Comparison of ENCODE assay signal across 9 mouse cellular contexts in the genomic region with DNA sequence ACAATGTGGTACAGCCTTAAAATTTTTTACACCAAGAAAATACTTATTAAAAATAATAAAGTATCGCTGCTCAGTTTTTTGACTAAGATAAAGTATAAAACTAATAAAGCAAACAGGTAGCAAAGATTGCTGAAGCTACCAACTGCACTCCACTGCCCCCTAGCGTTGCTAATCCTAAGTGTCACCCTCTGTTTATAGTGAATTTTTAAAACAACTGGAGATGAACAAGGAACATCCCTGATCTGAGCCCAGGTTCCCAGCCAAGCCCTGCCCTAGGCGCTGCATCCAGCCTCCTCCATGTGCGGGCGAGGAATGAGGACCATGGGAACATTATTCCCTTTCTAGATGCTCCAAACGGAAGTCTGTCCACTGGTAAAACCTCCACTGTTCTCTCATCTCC. TPM values are rescaled to one million over a fixed set of nuclear protein-coding genes. Genes with fewer than 3 reads are reported as not detected.
A peak's percentile ranks its signal among the peaks of the same experiment; 100 is the strongest.
DNase-seq lines count a peak whose midpoint lies in the region; ATAC-seq and TF ChIP-seq lines count a peak whose summit lies in the region.
"Had no signal": no experiment of that assay in that cellular context is flagged by ENCODE, and none has a peak within 500 bp of the region (broad histone marks: within the 10 kb centered on the region; RNA-seq: fewer than 3 reads in every experiment).

No protein-coding gene starts in this region.

- no peak overlapping the region for H3K27ac ChIP-seq in limb, embryonic 14.5 days (replicated peaks; ENCODE audit: low read depth, low read length)

- H3K9ac ChIP-seq in limb, embryonic 14.5 days (ENCODE audit: low read depth, low read length, severe bottlenecking): no peak overlapping the region

- H3K9me3 ChIP-seq in limb, embryonic 14.5 days (ENCODE audit: control insufficient read depth, low read length): no peaks in the 10 kb centered on the region
- H3K9me3 ChIP-seq: megakaryocyte, embryonic 14.5 days had no signal

- no peak for ATAC-seq in limb, embryonic 14.5 days (ENCODE audit: low FRiP score, low read depth)

- no peak overlapping the region for H3K4me3 ChIP-seq in limb, embryonic 14.5 days (replicated peaks; ENCODE audit: low read length)
- H3K4me3 ChIP-seq: megakaryocyte, embryonic 14.5 days had no signal

- H3K27me3 ChIP-seq in limb, embryonic 14.5 days (ENCODE audit: control insufficient read depth, insufficient read depth, low read length): no peaks in the 10 kb centered on the region
- H3K27me3 ChIP-seq: megakaryocyte, embryonic 14.5 days had no signal

- DNase-seq in adrenal gland, adult 18-20 months (ENCODE audit: low spot score in 2 of 2): peak; percentile 36 to 41
- DNase-seq in adrenal gland, adult 8-10 months: no peak
- peak; percentile 23 to 56 for DNase-seq in left cerebral cortex, adult 18-20 months (ENCODE audit: low spot score in 2 of 2)
- no peak for DNase-seq in left cerebral cortex, adult 11 months (ENCODE audit: low spot score)
- DNase-seq in adrenal gland, postnatal 25 days: peak; percentile 39
- peak; percentile 64 for DNase-seq in gastrocnemius, postnatal 10 days
- peak; percentile 74 for DNase-seq in limb, embryonic 14.5 days (ENCODE audit: low spot score)
- DNase-seq in right cerebral cortex, postnatal 10 days (ENCODE audit: low spot score in 2 of 2): peak; percentile 44 to 65

- H3K36me3 ChIP-seq in limb, embryonic 14.5 days (ENCODE audit: control insufficient read depth, insufficient read depth, low read length): peaks cover 72% of the 10 kb centered on the region

- 72% methylated on average over 6 of the region's 6 CpGs for WGBS in limb, embryonic 14.5 days

- no peaks in the 10 kb centered on the region for H3K4me1 ChIP-seq in limb, embryonic 14.5 days (ENCODE audit: control insufficient read depth, insufficient read depth, low read length)

- no peak overlapping the region for H3K4me2 ChIP-seq in limb, embryonic 14.5 days (replicated peaks; ENCODE audit: low read depth, low read length, severe bottlenecking)

- TF ChIP-seq POLR2A in limb, embryonic 14.5 days (IDR thresholded peaks at IDR 0.05; ENCODE audit: borderline replicate concordance, extremely low read depth, insufficient read depth, insufficient read length): no peak

RNA-seq across cellular contexts. Expression of a gene that starts 19.2 kb away (rescaled TPM):
- 100 to 1,000 TPM; 150 to 191 TPM for total RNA-seq in adrenal gland, adult 18-20 months (2021)
- total RNA-seq in adrenal gland, adult 8-10 months (2022): 100 to 1,000 TPM; 163 to 188 (median 173) TPM
- 100 to 1,000 TPM; 130 TPM for total RNA-seq in left cerebral cortex, adult 18-20 months (2021)
- 169 and 186 TPM in 2 replicates for total RNA-seq in adrenal gland, postnatal 25 days (2021)
- total RNA-seq in gastrocnemius, postnatal 10 days (2021): 10 to 100 TPM; 92.6 to 99.5 TPM
- 132 and 138 TPM in 2 replicates for polyA plus RNA-seq in limb, embryonic 14.5 days (2012; rRNA removed)
- polyA plus RNA-seq in limb, embryonic 14.5 days (2014; fragmentation: Nextera tagmentation; extraction: Ambion mirVana): 165 and 166 TPM in 2 replicates

RNA-seq across cellular contexts. Expression of a gene that starts 37.9 kb away (rescaled TPM):
- total RNA-seq in adrenal gland, adult 18-20 months (2021): under 1 TPM in 1 of 2 experiments, not detected in 1; 0.06 TPM
- total RNA-seq in adrenal gland, adult 8-10 months (2022): under 1 TPM in 1 of 4 experiments, not detected in 3; 0.07 TPM
- under 1 TPM; 0.28 to 0.77 TPM for total RNA-seq in left cerebral cortex, adult 18-20 months (2021)
- 0.15 TPM in 1 of 2 replicates, not detected in the other for total RNA-seq in adrenal gland, postnatal 25 days (2021)
- total RNA-seq in gastrocnemius, postnatal 10 days (2021): under 1 TPM; 0.42 to 0.52 TPM
- polyA plus RNA-seq in limb, embryonic 14.5 days (2012; rRNA removed): 1.7 and 1.9 TPM in 2 replicates
- polyA plus RNA-seq in limb, embryonic 14.5 days (2014; fragmentation: Nextera tagmentation; extraction: Ambion mirVana): 0.61 and 1.0 TPM in 2 replicates

Comparison
In these comparisons a context has a peak if more than half of its experiments do, and no peak if none do; other contexts are left out.
1. DNase-seq: peak in adrenal gland, adult 18-20 months (2 of 2), left cerebral cortex, adult 18-20 months (2 of 2), adrenal gland, postnatal 25 days (single experiment), gastrocnemius, postnatal 10 days (single experiment), limb, embryonic 14.5 days (single experiment) and right cerebral cortex, postnatal 10 days (2 of 2); none in adrenal gland, adult 8-10 months (single experiment) and left cerebral cortex, adult 11 months (single experiment).